Mouse (Mus musculus) right cerebral cortex, adult 18-20 months (tissue): ENCODE results near the gene Serpinb9.
"Not testable (repeated sequence)": the region's sequence is repeated elsewhere in the genome, so short reads cannot be mapped to it uniquely, and the experiment has no call there.

ENCODE experiments used
- DNase-seq: peaks from one replicate; pipeline ENCODE4 v3.0.0; 2022; ENCODE audit warnings: mixed read lengths

The Serpinb9 gene

DNA sequence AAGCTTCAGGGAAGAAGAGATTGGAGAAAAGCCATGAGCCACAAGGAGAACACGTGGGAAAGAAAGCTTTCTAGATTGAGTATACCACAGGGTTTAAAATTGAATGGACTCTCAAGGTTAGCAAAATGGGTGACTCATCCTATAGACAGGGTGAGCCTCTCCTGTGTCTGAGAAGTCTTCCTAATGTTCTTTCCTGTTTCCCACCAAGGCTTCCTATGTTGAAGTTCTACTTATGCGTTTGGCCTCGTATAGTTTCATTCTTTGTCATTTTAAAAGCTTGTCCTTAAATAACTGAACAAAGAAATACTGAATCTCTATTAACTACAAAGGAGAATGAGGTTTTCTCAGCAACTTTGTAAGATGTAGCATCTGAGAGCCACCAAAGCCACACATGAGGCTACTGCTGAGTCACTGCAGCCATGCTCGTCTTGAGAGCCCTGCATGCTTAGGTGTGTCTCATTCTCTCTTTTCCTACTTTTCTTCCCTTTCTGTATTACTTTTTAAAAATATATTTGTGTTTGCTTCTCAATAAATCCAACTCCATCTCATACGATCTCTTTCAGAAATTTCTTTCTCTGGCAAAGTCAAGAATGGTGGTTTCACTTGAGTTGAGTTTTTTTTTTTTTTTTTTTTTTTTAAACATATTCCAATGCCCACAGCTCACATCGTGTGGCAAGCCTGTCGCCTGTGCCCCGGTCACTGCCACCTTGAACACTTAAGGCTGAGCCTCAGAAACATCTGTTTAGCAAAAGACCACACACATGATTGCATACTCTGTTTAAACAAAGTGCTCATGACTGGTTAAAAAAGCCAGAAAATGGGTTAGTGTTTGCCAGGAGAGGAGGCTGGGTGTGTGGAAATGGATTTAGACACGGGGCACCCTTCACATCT, 718 bp downstream of the Serpinb9 start:
- no peak for DNase-seq

DNA sequence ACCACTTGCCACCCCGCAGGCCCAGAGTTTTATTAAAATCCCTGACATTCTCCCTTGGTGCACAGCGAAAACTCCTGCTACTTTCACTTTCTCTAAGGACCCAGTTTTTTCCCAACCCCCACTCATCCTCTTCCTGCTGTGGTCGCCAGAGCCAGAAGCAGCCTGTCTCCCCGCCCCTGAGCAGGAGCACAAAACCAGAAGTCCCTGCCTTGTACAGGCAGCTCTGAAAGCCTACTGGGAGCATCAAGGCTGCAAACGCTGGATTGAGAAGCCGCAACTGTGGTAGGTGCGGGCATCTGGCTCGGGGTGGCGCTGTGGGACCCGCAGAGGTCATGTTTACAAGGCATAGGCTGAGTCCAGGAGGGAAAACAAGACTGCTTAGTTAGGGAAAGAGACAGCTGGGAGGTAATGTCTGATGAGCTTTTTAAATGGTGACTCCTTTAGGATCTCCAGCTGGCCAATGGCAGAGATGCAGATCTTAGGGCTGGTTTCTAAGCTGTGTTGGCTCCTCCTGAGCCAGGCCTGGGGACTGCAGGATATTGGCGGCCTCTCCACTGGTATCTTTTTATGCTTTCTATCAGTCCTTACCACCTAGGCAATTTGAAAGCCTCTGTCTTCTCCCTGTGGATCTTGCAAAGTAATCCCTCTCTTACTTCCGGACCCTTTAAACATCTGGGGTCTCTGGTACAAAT, 1.5 kb downstream of the Serpinb9 start:
- DNase-seq = peak; percentile 83

DNA sequence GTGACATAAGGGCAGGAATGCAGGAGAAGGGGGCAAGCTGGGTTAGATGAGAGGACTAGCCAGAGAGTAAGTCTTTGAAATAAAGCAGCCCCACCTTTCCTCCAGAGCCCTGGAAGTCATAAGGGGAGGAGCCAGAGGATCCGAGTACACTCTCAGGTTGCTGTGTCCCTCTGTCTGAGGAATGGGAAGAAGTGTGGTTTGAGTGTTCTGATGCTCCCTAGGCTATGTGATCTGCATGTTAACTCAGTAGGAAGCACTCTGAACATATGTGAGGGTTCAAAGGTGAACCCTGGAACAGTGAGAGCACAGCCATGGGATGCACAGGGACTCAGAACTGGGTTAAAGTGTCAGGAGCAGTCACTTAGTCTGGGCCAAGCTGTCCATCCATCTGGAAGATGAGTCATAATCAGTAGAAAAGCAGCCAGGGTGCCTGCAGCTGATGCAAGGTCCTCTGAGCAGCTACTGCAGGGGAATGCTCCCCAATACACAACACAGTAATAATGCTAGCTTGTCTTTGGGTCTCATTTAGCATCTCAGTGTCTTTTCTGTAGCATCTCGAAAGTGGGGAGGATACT, 2.5 kb downstream of the Serpinb9 start:
- DNase-seq = no peak

DNA sequence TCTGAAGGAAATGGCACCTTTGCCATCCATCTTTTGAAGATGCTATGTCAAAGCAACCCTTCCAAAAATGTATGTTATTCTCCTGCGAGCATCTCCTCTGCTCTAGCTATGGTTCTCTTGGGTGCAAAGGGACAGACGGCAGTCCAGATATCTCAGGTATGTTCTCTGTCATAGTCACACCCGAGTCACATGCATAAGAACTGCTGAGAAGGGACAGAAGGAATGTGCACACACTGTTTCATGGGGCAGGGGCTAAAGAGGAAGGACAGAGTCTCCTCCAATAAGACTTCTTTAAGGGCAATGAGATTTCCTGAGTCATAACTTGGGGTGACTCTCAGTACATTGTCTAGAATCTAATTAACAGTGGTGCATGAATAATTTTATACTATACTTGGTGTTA, 3.5 kb downstream of the Serpinb9 start:
- DNase-seq = no peak

DNA sequence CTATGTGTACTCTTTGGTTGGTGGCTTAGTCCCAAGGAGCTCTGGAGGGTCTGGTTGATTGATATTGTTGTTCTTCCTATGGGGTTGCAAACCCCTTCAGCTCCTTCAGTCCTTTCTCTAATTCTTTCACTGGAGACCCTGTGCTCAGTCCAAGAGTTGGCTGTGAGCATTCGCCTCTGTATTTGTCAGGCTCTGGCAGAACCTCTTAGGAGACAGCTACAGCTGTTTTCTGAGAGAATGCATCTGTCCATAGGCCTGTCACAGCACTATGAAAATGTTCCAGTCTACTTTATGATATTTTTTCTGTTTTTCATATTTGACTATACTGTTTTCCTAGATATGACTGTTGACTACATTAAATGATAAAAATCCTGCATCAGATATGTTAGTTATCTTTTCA, 9.3 kb downstream of the Serpinb9 start:
- no peak for DNase-seq

DNA sequence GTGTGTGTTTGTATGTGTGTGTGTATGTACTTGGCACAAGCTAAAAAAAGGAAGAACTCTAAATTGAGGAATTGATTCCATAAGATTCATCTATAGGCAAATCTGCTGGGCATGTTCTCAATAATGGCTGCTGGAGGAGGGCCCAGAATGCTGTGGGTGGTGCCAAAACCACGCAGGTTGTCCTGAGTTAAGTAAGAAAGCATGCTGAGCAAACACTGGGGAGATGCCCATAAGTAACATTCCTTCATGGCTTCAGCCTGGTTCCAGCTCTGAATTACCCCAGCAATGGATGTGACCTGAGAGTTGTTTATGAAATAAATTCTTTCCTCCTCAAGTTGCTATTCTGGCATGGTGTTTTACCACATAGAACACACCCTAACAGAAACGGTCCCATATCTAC, 10.2 kb downstream of the Serpinb9 start:
- DNase-seq = no peak

DNA sequence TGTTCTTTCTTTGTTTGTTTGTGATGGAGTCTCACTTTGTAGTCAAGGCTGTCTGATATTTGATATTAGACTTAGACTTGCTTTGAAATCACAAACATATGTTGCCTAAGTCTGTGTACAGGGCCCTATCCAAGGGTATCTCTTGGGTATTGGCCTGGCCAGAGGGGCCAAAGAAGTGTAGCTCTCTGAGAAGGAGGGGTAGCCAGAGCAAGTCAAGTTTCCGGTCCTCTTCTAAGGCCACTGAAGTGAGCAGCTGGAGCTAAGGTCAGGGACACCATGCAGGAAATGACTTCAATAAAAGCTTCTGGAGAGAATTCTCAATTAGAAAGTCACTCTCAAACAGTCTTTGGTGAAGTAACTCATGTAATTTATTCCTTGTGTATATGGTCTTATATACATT, 19.3 kb downstream of the Serpinb9 start:
- no peak for DNase-seq

DNA sequence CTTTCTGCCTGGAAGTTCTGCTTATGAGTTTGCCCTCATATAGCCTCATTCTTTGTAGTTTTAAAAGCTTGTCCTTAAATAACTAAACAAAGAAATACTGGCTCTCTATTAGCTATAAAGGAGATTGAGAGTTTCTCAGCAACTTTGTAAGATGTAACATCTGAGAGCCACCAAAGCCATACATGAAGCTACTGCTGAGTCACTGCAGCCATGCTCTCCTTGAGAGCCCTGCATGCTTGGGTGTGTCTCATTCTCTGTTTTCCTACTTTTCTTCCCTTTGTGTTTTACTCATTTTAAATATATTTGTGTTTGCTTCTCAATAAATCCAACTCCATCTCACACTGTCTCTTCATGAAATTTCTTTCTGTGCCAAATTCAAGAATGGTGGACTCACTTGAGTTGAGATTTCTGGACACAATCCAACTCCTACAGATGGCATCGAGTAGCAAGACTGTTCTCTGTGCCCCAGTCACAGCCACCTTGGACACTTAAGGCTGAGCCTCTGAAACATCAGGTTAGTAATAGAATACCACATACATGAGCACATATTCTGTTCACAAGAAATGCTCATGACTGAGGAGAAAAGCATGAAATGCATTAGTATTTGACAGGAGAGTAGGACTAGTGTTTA, 23.5 kb downstream of the Serpinb9 start:
- no peak for DNase-seq

DNA sequence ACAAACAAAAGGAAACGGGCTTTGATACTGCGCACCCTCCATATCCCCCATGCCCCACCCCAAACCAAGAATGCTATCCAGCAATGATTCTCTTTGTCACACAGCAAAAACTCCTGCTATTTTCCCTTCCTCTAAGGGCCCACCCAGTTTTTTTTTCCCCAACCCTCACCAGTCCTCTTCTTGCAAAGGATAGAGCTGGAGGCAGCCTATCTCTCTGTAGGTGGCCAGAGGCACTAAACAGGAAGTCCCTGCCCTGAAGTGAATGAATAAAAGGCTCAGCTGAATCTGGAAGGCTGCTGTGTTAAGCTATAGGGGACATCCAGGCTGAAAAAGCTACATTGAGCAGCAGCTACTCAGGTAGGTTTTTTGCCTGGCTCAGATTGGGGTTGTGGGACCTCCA, 24.2 kb downstream of the Serpinb9 start, which contains the start of gene Serpinb9b:
Gene Serpinb9b (plus strand): TSS at position 173 of the 400 bp plus-strand sequence.
- no peak for DNase-seq

DNA sequence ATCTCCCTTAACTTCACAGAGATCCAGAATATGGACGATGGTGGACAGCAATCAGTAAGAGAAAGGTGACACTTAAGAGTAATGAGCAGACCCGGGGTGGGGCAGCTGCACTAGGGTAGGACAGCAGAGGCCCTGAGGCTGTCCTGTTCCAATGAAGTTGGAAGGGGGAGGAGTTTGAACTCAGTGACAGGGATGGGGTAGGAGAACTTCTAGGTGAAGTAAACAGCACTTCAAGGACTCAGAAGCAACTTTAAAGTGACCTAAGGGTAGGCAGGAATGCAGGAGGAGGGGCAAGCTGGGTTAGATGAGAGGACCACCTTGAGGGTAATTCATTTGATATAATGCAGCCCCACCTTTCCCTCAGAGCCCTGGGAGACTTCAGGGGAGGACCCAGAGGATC, 25.1 kb downstream of the Serpinb9 start:
- no peak for DNase-seq

DNA sequence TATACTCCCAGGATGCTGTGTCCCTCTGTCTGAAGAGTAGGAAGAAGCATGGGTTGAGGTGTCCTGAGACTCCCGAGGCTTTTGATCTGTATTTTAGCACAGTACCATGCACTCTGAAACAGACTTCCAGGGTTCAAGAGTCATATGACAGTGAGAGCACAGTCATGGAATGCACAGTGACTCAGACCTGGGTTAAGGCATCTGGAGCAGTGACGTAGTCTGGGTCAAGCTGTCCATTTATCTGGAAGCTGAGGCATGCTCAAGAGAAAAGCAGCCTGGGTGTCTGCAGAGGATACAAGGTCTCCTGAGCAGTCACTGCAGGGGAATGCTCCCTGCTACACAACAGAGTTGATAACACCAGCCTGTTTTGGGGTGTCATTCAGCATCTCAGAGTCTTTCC, 25.5 kb downstream of the Serpinb9 start:
- no peak for DNase-seq

DNA sequence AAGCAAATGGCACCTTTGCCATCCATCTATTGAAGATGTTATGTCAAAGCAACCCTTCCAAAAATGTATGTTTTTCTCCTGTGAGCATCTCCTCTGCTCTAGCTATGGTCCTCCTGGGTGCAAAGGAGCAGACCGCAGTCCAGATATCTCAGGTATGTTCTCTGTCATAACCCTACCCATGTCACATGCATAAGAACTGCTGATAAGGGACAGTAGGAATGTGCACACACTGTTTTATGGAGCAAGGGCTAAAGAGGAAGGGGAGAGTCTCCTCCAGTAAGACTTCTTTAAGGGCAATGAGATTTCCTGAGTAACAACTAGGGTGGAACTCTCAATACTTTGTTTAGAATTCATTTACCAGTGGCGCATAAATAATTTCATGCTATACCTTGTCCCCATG, 26.4 kb downstream of the Serpinb9 start:
- not testable (repeated sequence) for DNase-seq

DNA sequence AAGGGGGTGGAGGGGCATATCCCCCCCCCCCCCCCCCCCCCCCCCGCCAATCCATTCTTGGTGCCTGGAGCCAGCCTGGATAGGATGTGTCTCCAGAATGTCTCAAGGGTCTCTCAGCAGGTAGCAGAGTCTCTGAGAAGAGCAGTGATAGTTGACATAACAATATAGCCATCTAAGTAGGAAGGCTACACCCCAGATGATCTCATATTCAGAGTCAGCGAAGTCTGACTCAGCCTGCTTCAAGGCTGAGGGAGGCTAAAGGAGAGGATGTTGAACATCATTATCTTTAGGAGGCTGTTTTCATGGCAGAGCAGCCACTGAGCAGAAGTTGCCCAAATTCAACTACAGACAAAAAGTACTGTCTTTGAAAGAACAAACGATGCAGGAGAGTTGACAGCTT, 27.2 kb downstream of the Serpinb9 start:
- no peak for DNase-seq

DNA sequence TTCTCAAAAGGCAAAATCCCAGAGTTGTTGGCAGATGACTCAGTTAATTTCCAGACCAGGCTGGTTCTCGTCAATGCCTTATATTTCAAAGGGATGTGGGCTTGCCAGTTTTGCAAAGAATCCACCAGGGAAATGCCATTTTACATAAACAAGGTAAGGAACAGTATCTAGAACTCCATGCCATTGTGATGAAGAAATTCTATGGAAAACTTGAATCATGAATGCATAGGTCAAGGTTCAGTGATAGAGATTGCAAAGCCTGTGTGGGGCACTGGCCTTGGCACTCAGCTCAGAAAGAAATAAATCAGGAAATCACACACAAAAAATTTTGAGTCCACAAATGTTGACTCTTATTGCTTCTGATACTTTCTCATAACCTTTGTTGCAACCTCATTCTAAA, 32.5 kb downstream of the Serpinb9 start:
- no peak for DNase-seq

DNA sequence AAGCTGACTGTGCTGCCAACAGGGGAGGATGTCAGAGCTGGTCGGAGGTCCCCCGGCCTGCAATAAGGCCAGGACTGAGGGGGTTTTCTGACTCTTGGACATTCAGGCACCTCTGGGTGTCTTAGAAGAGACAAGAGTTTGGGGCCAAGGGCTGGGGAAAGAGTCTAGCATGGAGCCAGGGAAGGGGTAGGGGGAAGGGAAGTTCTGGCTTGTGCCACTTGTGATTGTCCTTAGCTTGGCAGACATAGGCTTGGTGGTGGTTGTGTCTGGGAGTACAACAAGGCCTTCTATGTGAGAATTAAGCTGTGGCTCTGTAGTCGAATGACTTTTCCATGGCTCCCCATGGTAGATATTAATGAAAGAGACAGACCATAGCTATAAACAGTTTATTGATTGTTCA, 40.5 kb downstream of the Serpinb9 start:
- DNase-seq = no peak

DNA sequence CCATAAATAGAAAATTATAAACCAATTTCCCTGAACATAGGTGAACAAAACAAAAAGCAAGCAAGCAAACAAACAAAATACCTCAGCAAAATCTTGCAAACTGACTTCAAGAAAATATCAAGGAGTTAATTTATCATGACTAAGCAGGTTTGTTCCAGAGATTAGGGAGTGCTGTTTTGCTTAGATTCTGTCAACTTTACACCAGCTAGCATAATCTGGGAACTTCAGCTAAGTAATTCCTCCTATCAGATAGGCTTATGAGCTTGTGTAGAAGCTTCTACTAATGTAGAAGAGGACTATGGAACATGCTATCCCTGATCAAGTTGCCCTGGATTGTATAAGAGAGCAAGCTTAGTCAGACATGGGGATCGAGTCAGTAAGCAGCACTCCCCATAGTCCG, 44.2 kb downstream of the Serpinb9 start:
- DNase-seq = no peak

DNA sequence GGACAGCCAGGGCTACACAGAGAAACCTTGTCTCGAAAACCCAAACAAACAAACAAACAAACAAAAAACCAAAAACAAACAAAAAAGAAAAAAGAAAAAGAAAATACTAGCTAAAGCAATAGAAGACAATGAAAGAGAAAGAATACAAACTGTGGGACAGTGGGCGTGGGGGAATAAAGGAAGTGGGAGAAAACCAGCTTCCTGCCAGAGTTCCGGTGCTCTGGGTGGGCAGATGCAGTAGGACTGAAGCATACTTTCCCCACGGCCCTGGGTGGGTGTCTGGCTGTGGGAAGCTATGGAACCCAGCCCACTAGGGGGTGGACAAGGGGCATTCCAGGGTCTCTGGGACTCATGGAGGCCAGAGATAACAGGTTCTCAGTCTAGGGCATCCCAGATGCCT, 45.1 kb downstream of the Serpinb9 start:
- DNase-seq = no peak

DNA sequence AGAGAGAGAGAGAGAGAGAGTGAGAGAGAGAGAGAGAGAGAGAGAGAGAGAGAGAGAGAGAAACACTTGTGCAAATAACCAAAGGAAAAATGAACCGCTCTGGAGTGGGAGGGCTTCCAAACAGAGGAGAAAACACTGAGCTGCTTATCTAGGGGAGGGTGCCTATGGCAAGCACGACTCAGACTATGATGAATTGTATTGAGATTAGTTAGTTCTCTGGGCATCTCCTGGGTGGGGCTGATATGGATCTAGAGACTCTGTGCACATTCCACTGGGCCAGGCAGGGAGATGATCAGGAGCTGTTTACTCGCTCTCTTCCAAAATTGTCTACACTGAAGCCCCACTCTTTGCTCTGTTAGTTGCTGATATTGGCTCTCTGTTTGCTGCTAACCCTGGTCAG, 48.6 kb downstream of the Serpinb9 start:
- no peak for DNase-seq

DNA sequence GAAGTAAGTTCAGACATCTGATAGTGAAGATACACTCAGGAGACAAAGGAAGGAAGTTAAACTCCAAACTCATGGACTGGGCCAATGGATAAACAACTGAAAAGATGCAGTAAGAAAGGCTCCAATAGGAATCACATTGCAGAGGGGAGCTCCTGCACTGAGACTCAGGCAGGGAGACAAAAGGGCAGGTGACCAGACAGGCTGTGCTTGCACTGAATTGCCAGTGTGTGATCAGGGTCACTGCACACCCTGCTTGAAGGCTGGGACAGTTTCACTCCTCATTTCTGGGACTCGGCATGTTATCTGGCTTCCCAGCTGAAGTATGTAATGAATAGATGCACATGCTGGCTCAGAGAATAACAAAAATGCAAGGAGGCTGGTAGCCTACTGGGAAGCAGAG, 60.0 kb downstream of the Serpinb9 start:
- no peak for DNase-seq
